Mouse (Mus musculus) kidney, adult 2 months (tissue): ENCODE results near the gene Gle1. TPM values are rescaled to one million over a fixed set of nuclear protein-coding genes. Genes with fewer than 3 reads are reported as not detected.

Experiments used
- DNase-seq: peaks from one replicate; pipeline ENCODE4 v3.0.0; 2021
- H3K27ac ChIP-seq: fragments of 200-500 bp; 2 replicates; pipeline ENCODE4 v1.5.1; 2012; ENCODE audit warnings: low read depth, low read length, control low read depth, inconsistent platforms; ENCODE audit not compliant: insufficient read depth
- H3K27me3 ChIP-seq: fragments of 200-500 bp; replicated peaks from 2 replicates; pipeline ENCODE4 v1.6.1; 2012; ENCODE audit warnings: mild to moderate bottlenecking, moderate library complexity, low read length, inconsistent platforms; ENCODE audit not compliant: control insufficient read depth, insufficient read depth
- H3K36me3 ChIP-seq: fragments of 200-500 bp; 2 replicates; pipeline ENCODE4 v1.6.1; 2012; ENCODE audit warnings: mild to moderate bottlenecking, moderate library complexity, low read length, inconsistent platforms; ENCODE audit not compliant: control insufficient read depth, insufficient read depth
- H3K4me1 ChIP-seq: fragments of 200-500 bp; 2 replicates; pipeline ENCODE4 v1.6.1; 2011; ENCODE audit warnings: low read length; ENCODE audit not compliant: control insufficient read depth, insufficient read depth
- H3K4me3 ChIP-seq: fragments of 200-500 bp; 2 replicates; pipeline ENCODE4 v1.5.1; 2011; ENCODE audit warnings: mild to moderate bottlenecking, low read depth, low read length, control low read depth; ENCODE audit not compliant: insufficient read depth
- CTCF ChIP-seq: fragments of 200-500 bp; conservative IDR thresholded peaks from 2 replicates; pipeline ENCODE4 v1.5.1; 2011; ENCODE audit warnings: low read depth, mild to moderate bottlenecking, control low read depth, low read length, moderate library complexity, mixed read lengths; ENCODE audit not compliant: insufficient read depth, insufficient read length
- POLR2A ChIP-seq: fragments of 200-500 bp; IDR thresholded peaks from one replicate; pipeline ENCODE4 v1.6.1; 2011; ENCODE audit warnings: low read depth, low read length, control low read depth
- WGBS: fragments of 180-500 bp; shearing (Covaris S2); methylation state at CpG from one replicate; pipeline ENCODE4 v1.1.7; 2018; 5-methylcytosine and 5-hydroxymethylcytosine counted together
- polyA plus RNA-seq: library from polyadenylated mRNA; depleted of rRNA; stranded (reverse); fragments of >200 nt; gene quantifications from 2 replicates; pipeline ENCODE4 v1.2.3, GENCODE M21; 2012

Gene Gle1
- polyA plus RNA-seq, 1 experiment = 25.4 TPM

- Histone ChIP-seq H3K27ac (peak overlapping the region; percentile 67), H3K36me3 (peaks cover 2% of the 10 kb centered on the region; the same call in 1 of the 2 replicates), H3K4me3 (peak overlapping the region; percentile 84), H3K27me3 (no peaks in the 10 kb centered on the region), H3K4me1 (peaks cover 30% of the 10 kb centered on the region)
- 6% methylated on average over 10 of the region's 10 CpGs for WGBS
- TF ChIP-seq CTCF = no peak
- TF ChIP-seq POLR2A = no peak
- peak; percentile 90 for DNase-seq
These were observed 29.4 kb downstream of the Gle1 start for GRCm38 (mm10) chr2:29964354-29965249.

- peak within 1 kb of the TSS; percentile 84 for H3K4me3 ChIP-seq
- TF ChIP-seq POLR2A = peak; percentile 73
- no peak for TF ChIP-seq CTCF
- DNase-seq = peak; percentile 97
- no peaks in the 10 kb centered on the region for H3K27me3 ChIP-seq
- H3K4me1 ChIP-seq = peaks cover 38% of the 10 kb centered on the region
- under 1% methylated on average over 82 of the region's 82 CpGs for WGBS
- H3K27ac ChIP-seq = peak within 1 kb of the TSS; percentile 96
- peaks cover 2% of the 10 kb centered on the region; the same call in 1 of the 2 replicates for H3K36me3 ChIP-seq
These were observed 30.1 kb downstream of the Gle1 start, which contains the start of gene Sptan1 for GRCm38 (mm10) chr2:29965250-29965843. Gene Sptan1 (plus strand): TSS chr2:29965560.

GRCm38 (mm10) chr2:29965906-29966305 lies 30.7 kb downstream of the Gle1 start:
- 1% methylated on average over 40 of the region's 41 CpGs for WGBS
- peaks cover 41% of the 10 kb centered on the region for H3K4me1 ChIP-seq

GRCm38 (mm10) chr2:29966826-29967225 lies 31.6 kb downstream of the Gle1 start:
- H3K4me1 ChIP-seq = peaks cover 50% of the 10 kb centered on the region
- 29% methylated on average over 2 of the region's 2 CpGs for WGBS
- no peaks in the 10 kb centered on the region for H3K27me3 ChIP-seq
- H3K27ac ChIP-seq = peak overlapping the region; percentile 62; the same call in 1 of the 2 replicates
- TF ChIP-seq POLR2A = no peak
- TF ChIP-seq CTCF = no peak
- peak; percentile 13 for DNase-seq
- H3K36me3 ChIP-seq = peaks cover 3% of the 10 kb centered on the region; the same call in 1 of the 2 replicates
- H3K4me3 ChIP-seq = peak overlapping the region; percentile 84

More at GRCm38 (mm10) chr2:29965906-29966305, 30.7 kb downstream of the Gle1 start:
- peak overlapping the region; percentile 96 for H3K27ac ChIP-seq
- peaks cover 3% of the 10 kb centered on the region; the same call in 1 of the 2 replicates for H3K36me3 ChIP-seq
- DNase-seq = peak; percentile 50
- no peaks in the 10 kb centered on the region for H3K27me3 ChIP-seq
- H3K4me3 ChIP-seq = peak overlapping the region; percentile 84
- TF ChIP-seq POLR2A (no peak), CTCF (no peak)

- peak; percentile 52 for DNase-seq
- Histone ChIP-seq H3K4me3 (no peak overlapping the region), H3K36me3 (peaks cover 3% of the 10 kb centered on the region; the same call in 1 of the 2 replicates), H3K4me1 (peaks cover 57% of the 10 kb centered on the region), H3K27me3 (no peaks in the 10 kb centered on the region), H3K27ac (no peak overlapping the region)
- TF ChIP-seq CTCF (no peak), POLR2A (no peak)
- 11% methylated on average over 5 of the region's 5 CpGs for WGBS
These were observed 32.5 kb downstream of the Gle1 start for GRCm38 (mm10) chr2:29967768-29968167.

- Histone ChIP-seq H3K27me3 (no peaks in the 10 kb centered on the region), H3K4me3 (no peak overlapping the region), H3K4me1 (peaks cover 55% of the 10 kb centered on the region), H3K27ac (peak overlapping the region; percentile 71), H3K36me3 (peaks cover 3% of the 10 kb centered on the region; the same call in 1 of the 2 replicates)
- DNase-seq = peak; percentile 75
- WGBS = 21% methylated on average over 5 of the region's 5 CpGs
- TF ChIP-seq CTCF (no peak), POLR2A (no peak)
These were observed 33.4 kb downstream of the Gle1 start for GRCm38 (mm10) chr2:29968638-29969037.
